Mouse (Mus musculus): ENCODE data around the gene Trim15. TPM values are rescaled to one million over a fixed set of nuclear protein-coding genes. Genes with fewer than 3 reads are reported as not detected.

Trim15 gene
- polyA plus RNA-seq (2015; fragmentation: Nextera tagmentation; extraction: Ambion mirVana): 0.22 and 0.27 TPM in 2 replicates

DNA sequence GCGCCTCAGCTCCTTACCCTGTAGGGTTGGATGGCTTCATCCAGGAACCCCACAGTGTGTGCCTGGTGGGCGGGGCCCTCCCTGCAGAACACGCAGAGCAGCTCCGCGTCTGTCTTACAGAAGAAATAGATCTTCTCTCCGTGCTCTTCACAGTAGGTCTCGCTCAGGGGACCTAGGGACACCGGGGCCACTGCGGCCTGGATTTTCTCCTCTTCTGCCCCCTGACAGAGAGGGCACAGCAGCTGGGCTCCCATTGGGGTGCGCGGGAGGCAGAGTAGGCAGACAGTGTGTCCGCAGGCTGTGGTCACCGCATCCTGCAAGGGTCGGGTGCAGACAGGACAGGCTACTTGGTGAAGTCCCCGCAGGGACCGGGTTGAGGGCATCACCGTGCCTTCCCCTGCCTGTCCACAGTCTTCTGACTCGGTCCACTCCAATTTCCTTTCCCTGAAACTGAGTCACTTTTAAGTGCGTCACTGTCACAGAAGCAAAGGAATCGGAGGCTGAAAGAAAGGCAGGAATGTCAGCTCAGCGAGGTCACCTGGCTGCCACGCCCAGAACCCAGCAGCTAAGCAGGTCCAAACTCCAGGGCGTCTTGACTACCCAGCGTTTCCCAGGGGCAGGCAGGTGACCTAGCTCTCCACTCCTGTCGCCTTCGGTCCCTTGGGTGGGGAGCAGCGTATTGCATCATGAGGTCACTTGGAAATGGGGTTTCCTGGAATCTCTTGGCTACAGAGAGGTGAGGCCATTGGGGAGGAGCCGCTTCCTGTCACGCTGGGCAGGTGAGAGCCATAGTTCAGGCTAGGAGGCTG is at the start of gene Trim15:
Gene Trim15 (minus strand): TSS at position 492 of the 809 bp plus-strand sequence.
- Histone ChIP-seq H3K4me3 (ENCODE audit: low read length) (peak within 1 kb of the TSS; percentile 29), H3K36me3 (ENCODE audit: insufficient read depth, low read length) (no peaks in the 10 kb centered on the region), H3K4me1 (ENCODE audit: insufficient read depth, low read length) (peaks cover 4% of the 10 kb centered on the region; the same call in 1 of the 2 replicates), H3K9me3 (ENCODE audit: low read length) (no peaks in the 10 kb centered on the region), H3K27me3 (ENCODE audit: insufficient read depth, low read length) (peaks cover 26% of the 10 kb centered on the region), H3K9ac (replicated peaks; ENCODE audit: low read length) (no peak within 1 kb of the TSS; the same call in 1 of the 2 replicates), H3K27ac (ENCODE audit: low read length) (no peak within 1 kb of the TSS), H3K4me2 (replicated peaks; ENCODE audit: low read depth, low read length) (peak within 1 kb of the TSS; percentile 47)
- WGBS: 10% methylated on average over 29 of the region's 29 CpGs
- ATAC-seq (ENCODE audit: low FRiP score, low TSS enrichment): no peak

- WGBS: 16% methylated on average over 9 of the region's 9 CpGs
- ATAC-seq (ENCODE audit: low FRiP score, low TSS enrichment): no peak
- no peak overlapping the region for H3K4me3 ChIP-seq (ENCODE audit: low read length)
Observed at GRCm38 (mm10) chr17:36915076-36915475, 48.1 kb upstream of the Trim15 start.

DNA sequence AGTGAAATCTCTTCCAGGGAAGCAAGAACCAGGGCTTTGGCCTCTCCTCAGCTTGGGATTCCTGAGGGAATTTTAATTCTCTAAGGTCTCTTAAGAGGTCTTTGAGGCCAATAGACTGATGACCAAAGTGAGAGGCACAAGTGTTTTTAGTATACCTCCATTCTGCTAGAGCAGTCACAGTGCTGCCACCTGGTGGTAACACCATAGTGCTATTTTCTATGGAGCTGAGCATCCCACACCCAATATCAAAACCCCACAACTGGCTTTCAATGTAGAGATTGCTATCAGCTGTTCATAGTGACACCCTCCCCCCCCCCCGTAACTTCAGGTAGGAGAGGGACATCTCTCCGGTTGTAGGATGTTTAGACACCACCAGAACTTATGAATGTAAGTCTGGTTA is 47.1 kb upstream of the Trim15 start:
- H3K4me3 ChIP-seq (ENCODE audit: low read length): no peak overlapping the region
- peaks cover 9% of the 10 kb centered on the region; the same call in 1 of the 2 replicates for H3K27me3 ChIP-seq (ENCODE audit: insufficient read depth, low read length)
- ATAC-seq (ENCODE audit: low FRiP score, low TSS enrichment): no peak
- 8% methylated on average over 2 of the region's 2 CpGs for WGBS
- no peaks in the 10 kb centered on the region for H3K36me3 ChIP-seq (ENCODE audit: insufficient read depth, low read length)
- no peak overlapping the region for H3K9ac ChIP-seq (replicated peaks; ENCODE audit: low read length)
- no peaks in the 10 kb centered on the region for H3K9me3 ChIP-seq (ENCODE audit: low read length)
- H3K4me2 ChIP-seq (replicated peaks; ENCODE audit: low read depth, low read length): no peak overlapping the region
- no peaks in the 10 kb centered on the region for H3K4me1 ChIP-seq (ENCODE audit: insufficient read depth, low read length)
- no peak overlapping the region for H3K27ac ChIP-seq (ENCODE audit: low read length)

More at GRCm38 (mm10) chr17:36915076-36915475, 48.1 kb upstream of the Trim15 start:
- Histone ChIP-seq H3K27ac (ENCODE audit: low read length) (no peak overlapping the region), H3K4me1 (ENCODE audit: insufficient read depth, low read length) (no peaks in the 10 kb centered on the region), H3K4me2 (replicated peaks; ENCODE audit: low read depth, low read length) (no peak overlapping the region), H3K9ac (replicated peaks; ENCODE audit: low read length) (no peak overlapping the region), H3K27me3 (ENCODE audit: insufficient read depth, low read length) (peaks cover 9% of the 10 kb centered on the region; the same call in 1 of the 2 replicates), H3K9me3 (ENCODE audit: low read length) (no peaks in the 10 kb centered on the region), H3K36me3 (ENCODE audit: insufficient read depth, low read length) (no peaks in the 10 kb centered on the region)

GRCm38 (mm10) chr17:36912031-36912430 is 45.0 kb upstream of the Trim15 start:
- no peak for ATAC-seq (ENCODE audit: low FRiP score, low TSS enrichment)
- Histone ChIP-seq H3K4me1 (ENCODE audit: insufficient read depth, low read length) (no peaks in the 10 kb centered on the region), H3K27me3 (ENCODE audit: insufficient read depth, low read length) (0 out of 2 replicates have a peak, but pooled peaks cover 6% of the 10 kb centered on the region), H3K9ac (replicated peaks; ENCODE audit: low read length) (no peak overlapping the region), H3K9me3 (ENCODE audit: low read length) (no peaks in the 10 kb centered on the region), H3K36me3 (ENCODE audit: insufficient read depth, low read length) (no peaks in the 10 kb centered on the region), H3K4me3 (ENCODE audit: low read length) (no peak overlapping the region), H3K27ac (ENCODE audit: low read length) (no peak overlapping the region), H3K4me2 (replicated peaks; ENCODE audit: low read depth, low read length) (no peak overlapping the region)
- WGBS: 60% methylated on average over 2 of the region's 2 CpGs

GRCm38 (mm10) chr17:36909802-36910201 is 42.8 kb upstream of the Trim15 start:
- Histone ChIP-seq H3K4me2 (replicated peaks; ENCODE audit: low read depth, low read length) (no peak overlapping the region), H3K4me3 (ENCODE audit: low read length) (no peak overlapping the region), H3K4me1 (ENCODE audit: insufficient read depth, low read length) (no peaks in the 10 kb centered on the region), H3K36me3 (ENCODE audit: insufficient read depth, low read length) (no peaks in the 10 kb centered on the region), H3K9me3 (ENCODE audit: low read length) (no peaks in the 10 kb centered on the region), H3K27me3 (ENCODE audit: insufficient read depth, low read length) (peaks cover 6% of the 10 kb centered on the region; the same call in 1 of the 2 replicates), H3K27ac (ENCODE audit: low read length) (no peak overlapping the region), H3K9ac (replicated peaks; ENCODE audit: low read length) (no peak overlapping the region)
- 52% methylated on average over 4 of the region's 4 CpGs for WGBS
- ATAC-seq (ENCODE audit: low FRiP score, low TSS enrichment): no peak

GRCm38 (mm10) chr17:36908235-36908634 is 41.2 kb upstream of the Trim15 start:
- H3K4me2 ChIP-seq (replicated peaks; ENCODE audit: low read depth, low read length): no peak overlapping the region
- ATAC-seq (ENCODE audit: low FRiP score, low TSS enrichment): peak; percentile 73; the same call in 1 of the 2 replicates
- WGBS: 42% methylated on average over 1 of the region's 1 CpGs

GRCm38 (mm10) chr17:36903651-36904050 is 36.6 kb upstream of the Trim15 start:
- no peak overlapping the region for H3K4me3 ChIP-seq (ENCODE audit: low read length)
- H3K27ac ChIP-seq (ENCODE audit: low read length): no peak overlapping the region
- no peak overlapping the region for H3K4me2 ChIP-seq (replicated peaks; ENCODE audit: low read depth, low read length)
- no peaks in the 10 kb centered on the region; the same call in 1 of the 2 replicates for H3K27me3 ChIP-seq (ENCODE audit: insufficient read depth, low read length)
- H3K36me3 ChIP-seq (ENCODE audit: insufficient read depth, low read length): no peaks in the 10 kb centered on the region
- no peaks in the 10 kb centered on the region for H3K9me3 ChIP-seq (ENCODE audit: low read length)
- no peak overlapping the region for H3K9ac ChIP-seq (replicated peaks; ENCODE audit: low read length)
- 68% methylated on average over 3 of the region's 3 CpGs for WGBS
- no peaks in the 10 kb centered on the region for H3K4me1 ChIP-seq (ENCODE audit: insufficient read depth, low read length)
- no peak for ATAC-seq (ENCODE audit: low FRiP score, low TSS enrichment)

More at GRCm38 (mm10) chr17:36908235-36908634, 41.2 kb upstream of the Trim15 start:
- Histone ChIP-seq H3K36me3 (ENCODE audit: insufficient read depth, low read length) (no peaks in the 10 kb centered on the region), H3K9ac (replicated peaks; ENCODE audit: low read length) (no peak overlapping the region), H3K4me1 (ENCODE audit: insufficient read depth, low read length) (no peaks in the 10 kb centered on the region), H3K27ac (ENCODE audit: low read length) (no peak overlapping the region), H3K9me3 (ENCODE audit: low read length) (no peaks in the 10 kb centered on the region), H3K4me3 (ENCODE audit: low read length) (no peak overlapping the region), H3K27me3 (ENCODE audit: insufficient read depth, low read length) (peaks cover 6% of the 10 kb centered on the region; the same call in 1 of the 2 replicates)

GRCm38 (mm10) chr17:36900691-36901090 is 33.7 kb upstream of the Trim15 start:
- Histone ChIP-seq H3K4me3 (ENCODE audit: low read length) (no peak overlapping the region), H3K27me3 (ENCODE audit: insufficient read depth, low read length) (no peaks in the 10 kb centered on the region; the same call in 1 of the 2 replicates), H3K36me3 (ENCODE audit: insufficient read depth, low read length) (no peaks in the 10 kb centered on the region), H3K27ac (ENCODE audit: low read length) (no peak overlapping the region), H3K9me3 (ENCODE audit: low read length) (no peaks in the 10 kb centered on the region), H3K4me1 (ENCODE audit: insufficient read depth, low read length) (no peaks in the 10 kb centered on the region), H3K9ac (replicated peaks; ENCODE audit: low read length) (no peak overlapping the region), H3K4me2 (replicated peaks; ENCODE audit: low read depth, low read length) (no peak overlapping the region)
- WGBS: 31% methylated on average over 1 of the region's 1 CpGs
- no peak for ATAC-seq (ENCODE audit: low FRiP score, low TSS enrichment)

DNA sequence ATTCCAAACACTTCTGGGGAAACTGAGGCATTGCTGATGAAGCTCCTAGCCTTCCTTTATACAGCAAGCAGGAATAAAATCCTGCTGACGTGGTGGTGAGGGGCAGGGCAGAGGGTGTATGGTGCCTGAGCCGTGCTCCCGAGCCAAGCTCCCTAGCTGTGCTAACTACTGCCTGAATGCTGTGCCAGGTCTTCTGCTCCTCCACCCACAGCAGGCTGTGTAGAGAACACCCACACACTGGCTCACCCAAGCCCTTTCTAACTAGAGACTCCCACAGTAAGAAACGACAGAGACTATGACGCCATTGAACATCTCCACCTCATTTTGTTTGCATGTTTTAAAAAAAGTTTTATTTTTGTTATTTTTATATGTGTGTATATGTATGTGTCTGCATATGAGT is 33.0 kb upstream of the Trim15 start:
- 80% methylated on average over 5 of the region's 5 CpGs for WGBS
- Histone ChIP-seq H3K4me3 (ENCODE audit: low read length) (no peak overlapping the region), H3K27me3 (ENCODE audit: insufficient read depth, low read length) (no peaks in the 10 kb centered on the region), H3K4me2 (replicated peaks; ENCODE audit: low read depth, low read length) (no peak overlapping the region), H3K9me3 (ENCODE audit: low read length) (no peaks in the 10 kb centered on the region), H3K4me1 (ENCODE audit: insufficient read depth, low read length) (no peaks in the 10 kb centered on the region), H3K36me3 (ENCODE audit: insufficient read depth, low read length) (no peaks in the 10 kb centered on the region), H3K27ac (ENCODE audit: low read length) (no peak overlapping the region), H3K9ac (replicated peaks; ENCODE audit: low read length) (no peak overlapping the region)
- ATAC-seq (ENCODE audit: low FRiP score, low TSS enrichment): no peak

GRCm38 (mm10) chr17:36899376-36899775 is 32.4 kb upstream of the Trim15 start:
- H3K27me3 ChIP-seq (ENCODE audit: insufficient read depth, low read length): no peaks in the 10 kb centered on the region
- no peak overlapping the region for H3K27ac ChIP-seq (ENCODE audit: low read length)
- H3K9me3 ChIP-seq (ENCODE audit: low read length): no peaks in the 10 kb centered on the region
- no peaks in the 10 kb centered on the region for H3K36me3 ChIP-seq (ENCODE audit: insufficient read depth, low read length)
- WGBS: 84% methylated on average over 4 of the region's 4 CpGs
- no peak overlapping the region for H3K9ac ChIP-seq (replicated peaks; ENCODE audit: low read length)
- no peak overlapping the region for H3K4me3 ChIP-seq (ENCODE audit: low read length)
- H3K4me1 ChIP-seq (ENCODE audit: insufficient read depth, low read length): no peaks in the 10 kb centered on the region
- no peak overlapping the region for H3K4me2 ChIP-seq (replicated peaks; ENCODE audit: low read depth, low read length)
- no peak for ATAC-seq (ENCODE audit: low FRiP score, low TSS enrichment)
